Mouse (Mus musculus) small intestine, adult 2 months (tissue): ENCODE measurements around the gene Banp.

Source experiments
- CTCF ChIP-seq: fragments of 200-500 bp; IDR thresholded peaks from 2 replicates; pipeline ENCODE4 v1.5.1; 2012; ENCODE audit warnings: low read depth, mild to moderate bottlenecking, control low read depth, inconsistent platforms, low read length, moderate library complexity, mixed read lengths; ENCODE audit not compliant: insufficient replicate concordance, insufficient read length; ENCODE audit errors: extremely low read depth
- POLR2A ChIP-seq: fragments of 200-500 bp; IDR thresholded peaks from 2 replicates; pipeline ENCODE4 v1.6.1; 2012; ENCODE audit warnings: low read depth, mild to moderate bottlenecking, control low read depth, inconsistent platforms, low read length, moderate library complexity

DNA sequence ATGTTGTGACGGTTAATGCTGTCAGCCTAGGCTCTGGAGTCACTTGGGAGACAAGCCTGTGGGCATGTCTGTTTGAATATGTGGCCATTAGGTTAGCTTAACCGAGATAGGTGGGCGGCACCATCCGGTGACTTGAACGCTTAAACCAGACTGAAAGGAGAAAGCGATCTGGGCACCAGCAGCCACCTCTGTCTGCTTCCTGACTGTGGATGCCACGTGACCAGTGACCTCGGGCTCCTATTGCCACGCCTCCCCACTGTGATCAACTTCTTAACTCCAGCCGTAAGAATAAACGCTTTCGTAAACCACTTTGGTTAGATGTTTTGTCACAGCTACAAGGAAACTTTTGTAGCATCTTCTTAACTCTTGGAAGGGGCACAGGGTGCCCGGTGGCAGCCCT lies 119.1 kb downstream of the Banp start:
- TF ChIP-seq CTCF (no peak), POLR2A (no peak)
